Mouse (Mus musculus) neural tube, embryonic 15.5 days (tissue): ENCODE measurements around the gene Usp6nl. TPM values are rescaled to one million over a fixed set of nuclear protein-coding genes. Genes with fewer than 3 reads are reported as not detected.
A peak's percentile ranks its signal among the peaks of the same experiment; 100 is the strongest.

ENCODE experiments used
- ATAC-seq: fragments of 200-750 bp; cut with Nextera tagmentation; 2 replicates; pipeline ENCODE4 v1.8.0; 2017; ENCODE audit warnings: mild to moderate bottlenecking, moderate TSS enrichment, moderate library complexity; ENCODE audit not compliant: low FRiP score
- H3K27ac ChIP-seq: fragments of 300-500 bp; sonication (generic); replicated peaks from 2 replicates; pipeline ENCODE4 v1.5.1; 2015; ENCODE audit warnings: mild to moderate bottlenecking, inconsistent platforms
- H3K27me3 ChIP-seq: fragments of 300-500 bp; sonication (generic); replicated peaks from 2 replicates; pipeline ENCODE4 v1.6.1; 2015; ENCODE audit warnings: inconsistent platforms
- H3K36me3 ChIP-seq: fragments of 300-500 bp; sonication (generic); 2 replicates; pipeline ENCODE4 v1.6.1; 2015; ENCODE audit warnings: inconsistent platforms
- H3K4me1 ChIP-seq: fragments of 300-500 bp; sonication (generic); 2 replicates; pipeline ENCODE4 v1.6.1; 2015; ENCODE audit warnings: inconsistent platforms
- H3K4me2 ChIP-seq: fragments of 300-500 bp; sonication (generic); 2 replicates; pipeline ENCODE4 v1.6.1; 2015; ENCODE audit warnings: inconsistent platforms, mild to moderate bottlenecking, moderate library complexity
- H3K4me3 ChIP-seq: fragments of 300-500 bp; sonication (generic); replicated peaks from 2 replicates; pipeline ENCODE4 v1.5.1; 2015; ENCODE audit warnings: mild to moderate bottlenecking, inconsistent platforms
- H3K9ac ChIP-seq: fragments of 300-500 bp; sonication (generic); replicated peaks from 2 replicates; pipeline ENCODE4 v1.6.1; 2015; ENCODE audit warnings: mild to moderate bottlenecking, inconsistent platforms
- H3K9me3 ChIP-seq: fragments of 300-500 bp; sonication (generic); replicated peaks from 2 replicates; pipeline ENCODE4 v1.6.1; 2016; ENCODE audit warnings: inconsistent platforms
- WGBS: fragments of 180-500 bp; shearing (Covaris S2); methylation state at CpG from one replicate; pipeline ENCODE4 v1.1.7; 2015; ENCODE audit warnings: mixed read lengths; 5-methylcytosine and 5-hydroxymethylcytosine counted together
- polyA plus RNA-seq: library from polyadenylated mRNA; unstranded; fragments of >200 nt; fragmentation: Nextera tagmentation; extraction: Ambion mirVana; gene quantifications from 2 replicates; pipeline ENCODE4 v1.2.1, GENCODE M21; 2015

Gene Usp6nl
- polyA plus RNA-seq, 1 experiment from 2014 or later: 6.5 TPM

DNA sequence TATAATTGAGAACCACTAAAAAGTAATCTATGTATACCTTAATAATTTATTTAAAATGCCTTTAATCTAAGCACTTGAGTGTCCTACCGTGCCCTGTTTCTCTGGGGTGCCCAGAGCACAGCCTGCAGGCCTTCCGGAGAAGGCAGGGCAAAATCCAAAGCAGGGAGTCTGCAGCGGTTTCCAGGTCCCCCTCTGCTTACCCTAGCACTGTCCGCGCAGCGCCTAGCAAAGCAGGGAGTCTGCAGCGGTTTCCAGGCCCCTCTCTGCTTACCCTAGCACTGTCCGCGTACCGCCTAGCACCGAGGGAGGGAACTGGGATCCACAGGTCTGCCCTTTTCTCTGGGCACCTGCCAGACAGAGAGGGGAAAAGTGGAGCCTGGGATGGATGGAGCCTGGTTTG, 80.9 kb downstream of the Usp6nl start:
- peak; percentile 56 for ATAC-seq
- H3K36me3 ChIP-seq: no peaks in the 10 kb centered on the region
- WGBS: 9% methylated on average over 11 of the region's 11 CpGs
- H3K9me3 ChIP-seq: no peaks in the 10 kb centered on the region
- no peak overlapping the region; the same call in 1 of the 2 replicates for H3K27ac ChIP-seq
- 0 out of 2 replicates have a peak overlapping the region, but pooled peaks have one; percentile 18 for H3K9ac ChIP-seq
- no peak overlapping the region for H3K4me3 ChIP-seq
- H3K4me1 ChIP-seq: peaks cover 19% of the 10 kb centered on the region
- H3K27me3 ChIP-seq: no peaks in the 10 kb centered on the region
- no peak overlapping the region for H3K4me2 ChIP-seq

DNA sequence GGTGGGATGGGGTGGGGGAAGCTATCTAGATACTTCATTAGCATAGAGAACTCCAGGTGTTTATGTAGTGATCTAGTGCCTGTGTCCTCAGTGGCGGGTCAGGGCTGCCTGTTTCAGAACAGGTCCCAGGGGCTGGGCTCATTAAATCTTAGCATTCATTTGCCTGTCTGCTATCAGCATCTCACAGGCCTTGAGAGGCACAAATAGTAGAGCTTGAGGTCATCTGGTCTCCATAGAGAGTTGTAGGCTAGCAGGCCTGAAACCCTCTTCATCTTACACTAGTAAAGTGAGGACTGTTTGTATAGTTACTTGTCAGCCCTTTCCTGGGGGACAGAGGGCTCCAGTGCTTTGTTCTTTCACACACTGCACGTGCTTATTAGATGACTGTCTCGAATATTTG, 81.5 kb downstream of the Usp6nl start:
- no peaks in the 10 kb centered on the region for H3K27me3 ChIP-seq
- no peak for ATAC-seq
- H3K4me1 ChIP-seq: peaks cover 21% of the 10 kb centered on the region
- H3K9me3 ChIP-seq: no peaks in the 10 kb centered on the region
- 44% methylated on average over 3 of the region's 3 CpGs for WGBS
- no peak overlapping the region for H3K4me2 ChIP-seq
- H3K36me3 ChIP-seq: no peaks in the 10 kb centered on the region
- 0 out of 2 replicates have a peak overlapping the region, but pooled peaks have one; percentile 28 for H3K27ac ChIP-seq
- no peak overlapping the region for H3K4me3 ChIP-seq
- no peak overlapping the region for H3K9ac ChIP-seq

DNA sequence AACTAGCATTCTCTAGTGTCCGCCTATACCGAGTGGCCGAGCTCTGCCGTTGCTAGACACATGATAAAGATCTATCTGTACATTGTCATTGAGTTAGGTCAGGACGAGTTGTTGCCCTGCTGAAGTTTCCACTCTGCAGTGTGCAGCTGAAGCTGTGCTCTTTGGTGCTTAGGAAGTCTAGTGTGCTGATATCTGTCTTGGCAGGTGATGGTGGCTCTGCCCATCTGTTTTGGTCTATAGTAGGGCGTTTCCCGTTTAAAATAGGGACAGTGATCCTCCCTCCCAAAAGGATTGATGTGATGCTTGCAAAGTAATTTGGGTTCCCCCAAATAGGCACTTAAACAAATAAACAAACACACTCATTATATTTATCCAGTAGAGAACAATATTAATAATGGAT, 82.2 kb downstream of the Usp6nl start:
- Histone ChIP-seq H3K27ac (no peak overlapping the region), H3K9ac (no peak overlapping the region), H3K4me1 (peaks cover 25% of the 10 kb centered on the region), H3K9me3 (no peaks in the 10 kb centered on the region), H3K36me3 (no peaks in the 10 kb centered on the region), H3K4me3 (no peak overlapping the region), H3K4me2 (no peak overlapping the region), H3K27me3 (no peaks in the 10 kb centered on the region)
- ATAC-seq: peak; percentile 12; the same call in 1 of the 2 replicates
- 61% methylated on average over 7 of the region's 7 CpGs for WGBS

DNA sequence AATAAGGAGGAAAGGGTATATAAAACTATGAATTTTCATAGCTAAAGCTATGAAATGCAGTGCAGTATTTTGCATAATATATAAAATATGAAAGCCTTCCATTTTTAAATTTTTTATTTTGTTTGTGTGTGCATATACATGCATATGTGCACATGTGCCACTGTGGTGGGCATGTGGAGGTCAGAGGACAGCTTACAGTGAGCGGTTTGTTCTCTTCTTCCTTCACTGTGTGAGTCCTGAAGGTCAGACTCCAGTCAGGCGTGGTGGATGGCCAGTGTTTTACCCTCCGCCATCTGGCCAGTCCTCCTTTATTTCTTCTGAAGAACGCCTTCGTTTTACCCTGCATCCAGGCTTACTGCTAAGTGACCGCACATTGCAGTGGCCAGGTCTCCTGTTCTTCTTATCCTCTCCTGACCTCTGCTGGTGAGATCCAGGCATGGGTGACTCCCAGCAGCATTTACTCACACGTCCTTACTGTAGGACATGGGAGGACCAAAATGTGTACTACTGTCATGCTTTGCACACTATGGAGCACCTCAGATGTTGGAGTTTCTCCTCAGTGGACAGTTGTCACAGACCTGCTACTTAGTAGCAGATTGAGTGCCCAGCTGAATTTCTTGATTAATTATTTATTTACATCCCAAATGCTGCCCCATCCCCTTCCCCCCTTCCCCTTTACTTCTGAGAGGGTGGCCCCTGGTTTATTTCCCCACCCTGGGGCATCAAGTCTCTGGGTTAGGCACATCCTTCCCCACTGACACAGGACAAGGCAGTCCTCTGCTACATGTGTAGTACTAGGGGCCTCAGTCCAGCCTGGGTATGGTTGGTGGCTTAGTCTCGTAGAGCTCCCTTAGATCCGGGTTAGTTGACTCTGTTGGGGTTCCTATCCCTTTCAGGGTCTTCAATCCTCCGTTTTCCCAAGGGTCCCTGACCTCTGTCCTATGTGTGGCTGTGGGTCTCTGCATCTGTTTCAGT, 82.9 kb downstream of the Usp6nl start:
- peak; percentile 90 for ATAC-seq
- peaks cover 25% of the 10 kb centered on the region for H3K4me1 ChIP-seq
- H3K9ac ChIP-seq: no peak overlapping the region
- H3K27me3 ChIP-seq: no peaks in the 10 kb centered on the region
- no peaks in the 10 kb centered on the region for H3K9me3 ChIP-seq
- H3K27ac ChIP-seq: no peak overlapping the region
- H3K36me3 ChIP-seq: no peaks in the 10 kb centered on the region; the same call in 1 of the 2 replicates
- WGBS: 29% methylated on average over 10 of the region's 10 CpGs
- no peak overlapping the region for H3K4me3 ChIP-seq
- H3K4me2 ChIP-seq: 0 out of 2 replicates have a peak overlapping the region, but pooled peaks have one; percentile 4

DNA sequence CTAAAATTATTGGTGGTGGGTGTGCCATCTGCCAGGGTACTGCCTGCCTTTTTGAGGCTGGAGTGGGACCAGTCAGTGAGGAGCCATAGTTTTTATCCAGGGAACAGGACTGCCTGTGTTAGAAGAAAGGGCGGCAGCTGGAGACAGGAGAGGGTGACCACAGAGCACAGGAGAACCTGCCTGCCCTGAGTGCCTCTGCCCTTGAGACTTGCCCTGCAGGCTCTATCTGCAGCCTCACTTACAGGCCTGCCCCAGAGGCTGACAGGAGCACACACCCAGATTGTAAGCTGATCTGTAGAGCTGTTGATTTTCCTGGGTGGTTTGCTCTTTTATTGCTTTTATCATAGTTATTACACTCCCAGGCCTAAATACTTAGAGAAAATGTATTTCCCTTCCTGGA, 85.2 kb downstream of the Usp6nl start:
- no peak overlapping the region for H3K27ac ChIP-seq
- no peak overlapping the region for H3K4me3 ChIP-seq
- no peak overlapping the region for H3K4me2 ChIP-seq
- 83% methylated on average over 1 of the region's 1 CpGs for WGBS
- no peaks in the 10 kb centered on the region; the same call in 1 of the 2 replicates for H3K36me3 ChIP-seq
- ATAC-seq: no peak
- no peaks in the 10 kb centered on the region for H3K9me3 ChIP-seq
- no peaks in the 10 kb centered on the region for H3K27me3 ChIP-seq
- no peak overlapping the region for H3K9ac ChIP-seq
- peaks cover 25% of the 10 kb centered on the region for H3K4me1 ChIP-seq

DNA sequence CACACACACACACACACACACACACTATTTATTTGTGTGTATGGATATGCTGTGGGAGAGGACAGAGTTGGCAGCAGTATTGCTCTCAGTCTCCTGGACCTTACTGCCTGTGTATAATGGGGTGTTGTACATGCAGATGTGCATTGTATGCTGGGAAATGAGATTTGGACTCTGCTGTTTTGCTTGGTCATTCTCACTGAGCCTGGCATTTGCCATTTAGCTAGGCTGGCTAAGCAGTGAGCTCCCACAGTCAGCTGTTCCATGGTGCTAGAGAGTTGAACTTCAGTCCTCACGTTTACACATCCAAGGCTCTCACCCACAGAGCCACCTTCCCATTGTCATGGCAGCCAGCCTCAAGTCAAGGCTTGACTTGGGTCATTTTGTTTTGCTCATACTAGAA, 90.2 kb downstream of the Usp6nl start:
- Histone ChIP-seq H3K9ac (no peak overlapping the region), H3K4me1 (peaks cover 8% of the 10 kb centered on the region; the same call in 1 of the 2 replicates), H3K9me3 (no peaks in the 10 kb centered on the region), H3K4me2 (no peak overlapping the region), H3K36me3 (no peaks in the 10 kb centered on the region; the same call in 1 of the 2 replicates), H3K27me3 (no peaks in the 10 kb centered on the region), H3K27ac (no peak overlapping the region), H3K4me3 (no peak overlapping the region)
- no peak for ATAC-seq
- 77% methylated on average over 1 of the region's 1 CpGs for WGBS

DNA sequence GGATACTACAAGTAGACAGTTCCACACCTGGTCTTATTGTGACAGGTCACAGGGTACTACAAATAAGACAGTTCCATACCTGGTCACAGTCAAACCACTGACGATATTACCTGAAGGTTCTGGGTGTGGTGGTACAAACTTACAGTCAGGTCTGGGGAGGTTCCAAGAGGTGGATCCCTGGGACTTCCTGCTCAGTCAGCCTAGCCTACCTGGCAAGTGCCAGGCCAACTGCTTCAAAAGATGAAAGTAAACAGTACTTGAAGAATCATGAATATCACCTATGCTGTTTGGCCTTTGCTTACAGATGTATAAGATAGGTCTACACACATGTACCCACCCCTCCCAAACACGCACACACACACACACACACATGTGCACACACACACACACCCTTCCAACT, 91.3 kb downstream of the Usp6nl start:
- no peak overlapping the region for H3K27ac ChIP-seq

DNA sequence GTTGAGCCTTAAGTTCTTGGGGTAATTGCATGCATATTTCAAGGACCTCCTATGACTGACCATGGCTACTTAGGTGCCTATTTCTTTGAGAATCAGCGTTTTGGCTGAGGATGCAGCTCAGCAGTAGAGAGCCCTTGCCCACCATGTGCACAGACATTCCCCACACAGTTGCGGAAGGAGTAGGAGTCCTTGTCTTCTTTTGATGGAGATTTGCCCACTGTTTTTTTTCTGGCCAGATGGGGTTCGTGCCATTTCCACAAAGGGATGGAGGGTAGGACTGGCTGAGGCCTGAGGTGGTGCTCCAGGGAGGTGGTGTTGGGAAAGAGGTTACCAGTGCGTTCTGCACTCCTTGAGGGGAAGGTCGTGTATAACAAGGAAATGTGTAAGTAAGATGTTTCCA, 91.9 kb downstream of the Usp6nl start:
- no peak overlapping the region for H3K4me3 ChIP-seq
- no peaks in the 10 kb centered on the region; the same call in 1 of the 2 replicates for H3K36me3 ChIP-seq
- 92% methylated on average over 5 of the region's 5 CpGs for WGBS
- H3K4me1 ChIP-seq: no peaks in the 10 kb centered on the region
- H3K27me3 ChIP-seq: no peaks in the 10 kb centered on the region
- no peak overlapping the region for H3K27ac ChIP-seq
- H3K4me2 ChIP-seq: no peak overlapping the region
- H3K9ac ChIP-seq: no peak overlapping the region
- no peaks in the 10 kb centered on the region for H3K9me3 ChIP-seq
- ATAC-seq: no peak

More for the DNA sequence above, 91.3 kb downstream of the Usp6nl start:
- Histone ChIP-seq H3K9ac (no peak overlapping the region), H3K4me2 (no peak overlapping the region), H3K4me3 (no peak overlapping the region), H3K4me1 (peaks cover 6% of the 10 kb centered on the region; the same call in 1 of the 2 replicates), H3K36me3 (no peaks in the 10 kb centered on the region; the same call in 1 of the 2 replicates), H3K27me3 (no peaks in the 10 kb centered on the region), H3K9me3 (no peaks in the 10 kb centered on the region)
- whole genome bisulfite sequencing: 97% methylated on average over 2 of the region's 2 CpGs
- no peak for ATAC-seq

DNA sequence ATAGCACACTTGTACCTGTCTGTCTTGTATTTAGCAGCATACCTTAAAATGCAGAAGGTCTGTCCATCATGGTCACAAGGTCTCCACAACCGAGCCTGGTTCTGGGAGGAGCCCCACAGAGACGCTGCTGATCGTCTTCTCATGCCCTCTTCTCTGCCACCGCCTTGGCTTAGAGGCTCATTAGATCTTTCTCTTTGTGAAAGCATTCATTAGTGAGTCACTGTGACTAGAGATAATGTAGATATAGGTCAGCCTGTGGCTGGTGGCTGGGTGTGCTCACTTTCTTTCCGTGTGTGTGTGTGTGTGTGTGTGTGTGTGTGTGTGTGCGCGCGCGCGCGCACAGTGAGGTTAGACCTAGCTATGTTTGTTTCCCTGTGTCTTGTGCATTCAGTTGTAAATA, 94.7 kb downstream of the Usp6nl start:
- Histone ChIP-seq H3K27ac (no peak overlapping the region), H3K27me3 (no peaks in the 10 kb centered on the region), H3K36me3 (no peaks in the 10 kb centered on the region; the same call in 1 of the 2 replicates), H3K4me2 (no peak overlapping the region), H3K4me3 (no peak overlapping the region), H3K9me3 (no peaks in the 10 kb centered on the region), H3K4me1 (no peaks in the 10 kb centered on the region), H3K9ac (no peak overlapping the region)
- 87% methylated on average over 11 of the region's 11 CpGs for WGBS
- no peak for ATAC-seq

DNA sequence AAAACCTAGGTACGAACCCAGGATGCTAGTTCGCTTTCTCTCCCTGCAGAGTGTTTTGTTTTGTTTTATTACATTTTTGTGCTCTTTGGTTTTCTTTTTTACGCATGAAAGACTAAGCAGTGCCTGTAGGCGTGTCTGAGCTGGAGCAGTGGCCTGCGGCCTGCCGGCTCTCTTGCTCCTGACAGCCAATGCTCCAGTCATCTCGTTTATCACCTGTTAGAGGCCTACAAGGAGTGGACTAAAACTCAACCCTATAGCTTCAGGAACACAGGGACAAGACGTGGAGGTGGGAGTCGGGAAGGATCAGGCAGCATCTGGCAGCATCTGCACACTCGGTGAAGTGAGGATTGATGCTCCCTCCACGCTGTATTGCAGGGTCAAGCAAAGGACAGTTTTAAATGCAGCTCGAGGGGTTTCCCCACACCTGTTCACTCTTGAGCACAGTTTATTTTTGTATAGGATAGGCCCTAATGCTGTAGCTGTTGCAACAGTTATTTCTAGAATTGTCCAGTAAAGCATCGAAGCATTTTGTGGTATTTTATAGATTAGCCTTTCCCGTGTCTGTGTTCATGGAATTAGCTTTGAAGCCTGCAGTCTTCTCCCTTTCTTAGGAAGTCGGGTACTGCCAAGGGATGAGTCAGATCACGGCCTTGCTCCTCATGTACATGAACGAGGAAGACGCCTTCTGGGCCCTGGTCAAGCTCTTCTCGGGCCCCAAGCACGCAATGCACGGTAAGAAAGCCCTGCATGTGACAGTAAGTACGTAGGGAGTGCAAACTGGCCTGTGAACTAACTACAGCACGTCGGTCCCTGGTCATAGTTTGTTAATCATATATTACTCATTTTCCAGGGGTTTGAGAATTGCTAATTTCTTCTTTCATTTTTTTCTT, 101.4 kb downstream of the Usp6nl start:
- 84% methylated on average over 24 of the region's 24 CpGs for WGBS
- no peaks in the 10 kb centered on the region for H3K27me3 ChIP-seq

DNA sequence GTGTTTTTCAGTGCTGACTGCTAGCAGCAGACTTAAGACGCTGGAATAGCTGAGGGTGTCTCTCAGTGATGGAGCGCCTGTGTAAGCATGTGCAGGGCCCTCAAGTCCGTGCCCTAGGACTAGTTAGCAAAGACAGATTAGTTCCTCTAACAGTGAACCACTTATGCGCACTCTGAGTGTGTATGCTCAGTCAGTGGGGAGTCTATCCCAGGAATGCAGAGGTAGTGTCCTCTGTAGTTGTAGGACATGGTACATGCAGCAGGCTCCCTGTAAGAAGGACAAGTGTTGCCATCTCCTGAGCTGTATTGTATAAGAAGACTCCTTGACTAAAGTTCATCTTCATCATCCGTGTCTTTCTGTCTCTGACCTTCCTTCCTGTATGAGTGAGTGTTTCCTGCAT, 102.4 kb downstream of the Usp6nl start:
- Histone ChIP-seq H3K4me2 (no peak overlapping the region), H3K27ac (no peak overlapping the region), H3K4me1 (no peaks in the 10 kb centered on the region), H3K9ac (no peak overlapping the region), H3K36me3 (peaks cover 24% of the 10 kb centered on the region), H3K4me3 (no peak overlapping the region), H3K27me3 (no peaks in the 10 kb centered on the region), H3K9me3 (no peaks in the 10 kb centered on the region)
- WGBS: 90% methylated on average over 5 of the region's 5 CpGs
- ATAC-seq: no peak

More for the DNA sequence above, 101.4 kb downstream of the Usp6nl start:
- H3K9me3 ChIP-seq: no peaks in the 10 kb centered on the region
- no peaks in the 10 kb centered on the region for H3K4me1 ChIP-seq
- no peak overlapping the region for H3K4me2 ChIP-seq
- no peak for ATAC-seq
- no peak overlapping the region for H3K9ac ChIP-seq
- H3K36me3 ChIP-seq: peaks cover 24% of the 10 kb centered on the region
- H3K4me3 ChIP-seq: no peak overlapping the region
- H3K27ac ChIP-seq: no peak overlapping the region
